Mouse (Mus musculus) left cerebral cortex, adult 9 months (tissue): Measurements from ENCODE around the gene Ccdc187.

ENCODE experiments used
- DNase-seq, 2 experiments: peaks; one replicate each; pipeline ENCODE4 v3.0.0; 2022; ENCODE audit warnings: low spot score in 2 of 2

The Ccdc187 gene

DNA sequence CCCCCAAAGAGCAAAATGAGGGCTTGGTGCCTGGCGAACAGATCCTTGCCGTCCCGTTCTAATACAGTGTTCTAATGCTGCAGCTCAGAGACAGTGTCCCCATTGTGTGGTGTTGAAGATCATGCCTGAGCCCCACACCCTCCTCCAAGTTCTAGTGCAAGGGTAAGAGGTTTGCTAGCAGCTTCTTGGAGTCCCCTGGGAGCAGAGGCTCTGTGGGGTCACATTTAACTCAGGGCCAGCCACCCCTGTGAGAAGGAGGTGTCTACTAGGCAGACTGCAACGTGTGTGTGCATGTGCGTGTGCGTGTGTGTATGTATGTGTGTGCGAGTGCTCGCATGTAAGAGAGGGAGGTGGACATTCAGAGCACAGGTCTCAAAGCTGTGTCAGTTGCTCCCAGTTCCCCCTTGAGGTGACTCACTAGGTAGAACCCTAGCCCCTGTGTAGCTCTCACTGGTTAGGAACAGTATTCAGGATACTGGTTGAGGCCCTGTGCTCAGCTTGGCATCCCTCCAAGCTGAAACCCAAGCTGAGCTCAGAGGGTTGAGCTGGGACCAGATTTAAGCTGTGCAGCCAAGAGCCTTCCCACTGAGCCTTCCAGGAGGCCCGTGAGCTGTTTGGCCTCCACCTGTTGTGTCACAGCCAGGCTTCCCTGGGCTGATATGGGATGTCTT is 22.4 kb upstream of the Ccdc187 start:
- no peak for DNase-seq

DNA sequence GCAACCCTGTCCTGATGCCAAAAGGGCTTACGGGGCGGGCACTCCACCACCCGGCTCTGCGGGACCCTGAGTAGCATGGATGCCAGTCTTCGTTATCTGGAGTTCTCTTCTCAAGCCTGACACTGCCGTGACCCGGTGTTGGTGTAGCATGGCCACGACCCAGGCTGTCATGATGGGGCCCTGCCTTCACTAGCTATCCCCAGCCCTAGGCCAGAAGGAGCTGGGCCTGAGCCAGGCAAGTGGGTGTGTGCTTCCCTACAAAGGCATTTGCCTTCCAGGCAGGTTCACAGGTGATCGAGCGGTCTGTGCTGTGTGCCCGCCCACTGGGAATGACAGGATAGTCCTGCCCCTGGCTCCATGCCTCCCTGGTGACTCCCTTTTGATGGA is 21.6 kb upstream of the Ccdc187 start:
- no peak for DNase-seq

DNA sequence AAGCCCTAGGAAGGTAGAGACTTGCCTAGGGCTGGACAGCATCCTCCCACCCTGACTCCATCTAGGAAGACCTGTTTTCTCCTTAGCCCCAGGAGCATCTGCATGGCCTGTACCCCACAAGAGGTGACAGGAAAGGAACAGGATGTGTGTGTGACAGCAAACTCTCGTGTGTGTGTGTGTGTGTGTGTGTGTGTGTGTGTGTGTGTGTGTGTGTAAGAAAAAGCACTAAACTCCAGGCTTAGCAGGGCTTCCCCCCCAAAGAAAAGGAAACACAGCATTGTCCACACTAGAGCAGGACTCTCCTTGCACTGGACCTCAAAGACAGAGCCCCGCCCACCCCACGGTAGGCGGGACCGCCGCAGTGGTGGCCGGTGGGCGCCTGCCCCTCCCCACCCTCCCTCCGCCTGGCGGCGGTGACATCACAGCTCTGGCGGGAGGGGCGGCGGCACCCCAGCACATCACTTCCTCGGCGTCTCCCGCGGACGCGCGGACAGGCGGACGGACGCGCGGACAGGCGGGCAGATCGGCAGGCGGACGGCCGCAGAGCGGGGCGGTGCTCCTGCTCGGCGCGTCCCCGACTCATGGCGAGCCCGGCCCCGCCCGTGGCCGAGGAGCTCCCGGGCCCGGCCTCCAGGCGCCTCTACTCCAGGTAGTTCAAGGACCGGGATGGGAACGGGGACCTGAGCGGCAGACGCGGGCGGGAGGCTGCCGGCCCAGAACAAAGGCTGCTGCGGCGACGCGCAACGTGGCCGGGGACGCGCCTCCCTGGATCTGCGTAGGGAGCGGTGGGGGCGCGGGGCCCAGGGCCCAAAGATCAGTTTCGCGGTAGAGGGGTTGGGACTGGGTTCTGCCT is 20.9 kb upstream of the Ccdc187 start, which contains the start of gene Gpsm1:
Gene Gpsm1 (plus strand): TSS at position 444 of the 853 bp plus-strand sequence.
- DNase-seq = peak in 1 of 2 experiments; percentile 73

GRCm38 (mm10) chr2:26314281-26315071 is 20.1 kb upstream of the Ccdc187 start:
- no peak for DNase-seq

GRCm38 (mm10) chr2:26313394-26313793 is 19.0 kb upstream of the Ccdc187 start:
- DNase-seq = no peak

GRCm38 (mm10) chr2:26312812-26313211 is 18.5 kb upstream of the Ccdc187 start:
- DNase-seq = no peak

GRCm38 (mm10) chr2:26311936-26312335 is 17.6 kb upstream of the Ccdc187 start:
- peak in 1 of 2 experiments; percentile 28 for DNase-seq

- DNase-seq = no peak
Observed at GRCm38 (mm10) chr2:26309739-26310138, 15.4 kb upstream of the Ccdc187 start.

DNA sequence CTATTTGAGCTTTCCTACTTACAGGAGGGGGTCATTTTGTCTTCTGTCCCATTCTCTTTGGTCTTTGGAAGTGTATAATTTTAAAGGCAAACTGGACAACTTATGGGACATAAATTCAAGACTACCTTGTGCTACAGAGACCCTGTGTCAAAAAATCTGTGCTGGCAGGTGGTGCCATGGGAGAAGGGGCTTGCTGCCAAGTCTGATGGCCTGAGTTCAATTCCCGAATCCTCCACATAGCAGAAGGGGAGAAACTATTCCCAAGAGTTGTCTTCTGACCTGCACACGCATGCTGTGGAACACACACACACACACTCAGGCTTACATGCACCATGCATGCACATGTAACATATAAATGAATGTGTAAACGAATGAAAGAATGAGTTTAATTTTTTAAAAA is 12.3 kb upstream of the Ccdc187 start:
- no peak for DNase-seq

- DNase-seq = no peak
Observed at GRCm38 (mm10) chr2:26305555-26305954, 11.2 kb upstream of the Ccdc187 start.

DNA sequence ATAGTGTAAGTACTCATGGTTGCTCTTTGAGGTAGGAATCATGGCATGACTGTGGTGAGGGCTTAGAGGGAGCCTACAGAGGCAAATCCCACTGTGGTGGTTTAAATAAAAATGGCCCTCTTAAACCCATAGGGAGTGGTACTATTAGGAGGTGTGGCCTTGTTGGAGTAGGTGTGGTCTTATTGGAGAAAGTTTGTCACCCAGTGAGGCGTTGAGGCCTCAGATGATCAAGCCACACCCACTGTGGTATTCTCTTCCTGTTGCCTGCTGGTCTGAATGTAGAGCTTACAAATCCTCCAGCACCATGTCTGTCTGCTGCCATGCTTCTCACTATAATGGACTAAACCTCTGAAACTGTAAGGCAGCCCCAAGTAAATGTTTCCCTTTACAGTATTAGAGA is 10.4 kb upstream of the Ccdc187 start:
- no peak for DNase-seq

DNA sequence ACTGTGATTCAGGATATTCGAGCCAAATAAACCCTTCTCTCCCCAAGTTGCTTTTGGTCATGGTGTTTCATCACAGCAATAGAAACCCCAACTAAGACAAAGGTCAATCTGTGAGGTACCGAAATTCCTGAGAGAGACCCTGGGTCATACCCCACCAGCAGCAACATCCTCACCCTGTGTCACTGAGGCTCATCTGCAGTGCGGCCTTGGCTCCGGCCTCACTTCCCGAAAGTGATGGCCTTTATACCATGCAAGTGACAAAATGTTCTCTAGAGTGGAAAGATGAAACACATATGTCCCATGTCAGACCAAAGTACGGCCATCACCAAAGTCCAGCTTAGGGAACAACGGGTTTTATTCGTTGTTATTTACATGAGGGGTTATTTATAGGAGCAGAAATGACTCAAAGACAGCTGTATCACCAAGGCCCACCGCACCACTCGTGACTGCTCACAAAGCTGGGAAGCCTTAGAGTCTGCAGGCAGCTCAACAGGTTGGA is 7.7 kb upstream of the Ccdc187 start:
- no peak for DNase-seq

DNA sequence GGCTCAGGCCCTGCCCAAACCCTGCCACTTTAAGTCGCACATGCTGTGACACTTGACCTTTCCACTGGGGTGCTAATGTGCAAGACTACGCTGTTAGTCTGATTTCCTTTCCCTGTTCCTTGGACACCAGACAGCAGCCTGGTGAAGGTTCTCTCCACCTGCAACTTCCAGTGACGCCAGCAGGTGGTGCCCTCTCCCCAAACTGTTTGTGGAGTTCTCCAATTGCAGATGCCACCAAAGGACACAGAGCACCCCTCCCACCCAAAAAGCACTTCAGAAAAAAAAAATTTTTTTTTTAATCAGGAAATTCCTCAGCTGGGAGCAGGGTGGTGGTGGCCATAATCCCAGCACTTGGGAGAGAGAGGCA is 6.4 kb upstream of the Ccdc187 start:
- DNase-seq = peak in 1 of 2 experiments; percentile 92

DNA sequence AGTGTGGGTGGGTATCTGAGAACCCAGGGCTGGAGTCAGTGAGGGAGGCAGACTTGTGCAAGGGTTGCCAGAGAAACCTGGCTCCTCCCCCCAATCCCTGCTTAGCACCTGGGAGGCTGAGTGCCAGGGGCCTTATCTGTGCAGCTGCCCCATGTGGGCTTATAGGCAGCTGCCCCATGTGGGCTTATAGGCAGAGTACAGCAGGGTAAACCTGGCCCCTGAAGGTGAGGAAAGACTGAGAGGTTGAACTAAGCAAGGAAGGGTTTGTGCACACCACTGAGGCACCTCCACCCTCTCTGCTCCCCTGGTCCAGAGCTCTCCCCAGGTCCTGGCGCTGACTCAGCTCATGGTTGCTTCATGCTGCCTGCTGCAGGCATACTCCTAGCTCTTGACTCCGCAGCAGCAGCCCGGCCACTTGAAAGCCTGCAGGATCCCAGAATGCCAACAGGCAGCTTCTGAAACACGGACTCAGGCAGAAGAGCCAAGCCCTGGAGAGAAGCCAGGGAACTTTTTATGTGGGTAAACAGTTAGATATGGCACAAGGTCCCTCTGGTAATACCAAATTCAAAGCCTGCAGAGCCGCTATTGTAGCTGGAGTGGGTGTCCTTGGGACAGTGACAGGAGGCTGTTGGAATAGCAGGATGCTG is 5.9 kb upstream of the Ccdc187 start:
- DNase-seq = peak in 1 of 2 experiments; percentile 21

- no peak for DNase-seq
Observed at GRCm38 (mm10) chr2:26299336-26299735, 5.0 kb upstream of the Ccdc187 start.

DNA sequence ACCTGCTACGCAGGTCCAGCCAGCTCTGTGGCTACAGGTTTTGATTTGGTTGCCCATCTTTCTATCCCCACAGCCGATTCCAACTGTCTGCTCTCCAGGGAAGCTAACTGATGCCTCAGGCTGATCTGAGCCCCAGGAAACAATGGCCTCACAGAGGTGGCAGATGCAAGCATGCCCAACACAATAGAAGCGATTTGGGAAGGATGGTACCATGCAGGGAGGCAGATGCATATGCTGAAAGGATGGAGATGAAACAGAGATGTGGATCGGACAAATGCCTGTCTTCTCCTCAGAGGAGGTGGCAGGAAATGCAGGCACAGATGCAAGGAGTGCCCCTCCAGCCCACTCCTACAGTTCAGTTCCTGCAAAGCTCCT is 4.5 kb upstream of the Ccdc187 start:
- peak in 1 of 2 experiments; percentile 48 for DNase-seq

DNA sequence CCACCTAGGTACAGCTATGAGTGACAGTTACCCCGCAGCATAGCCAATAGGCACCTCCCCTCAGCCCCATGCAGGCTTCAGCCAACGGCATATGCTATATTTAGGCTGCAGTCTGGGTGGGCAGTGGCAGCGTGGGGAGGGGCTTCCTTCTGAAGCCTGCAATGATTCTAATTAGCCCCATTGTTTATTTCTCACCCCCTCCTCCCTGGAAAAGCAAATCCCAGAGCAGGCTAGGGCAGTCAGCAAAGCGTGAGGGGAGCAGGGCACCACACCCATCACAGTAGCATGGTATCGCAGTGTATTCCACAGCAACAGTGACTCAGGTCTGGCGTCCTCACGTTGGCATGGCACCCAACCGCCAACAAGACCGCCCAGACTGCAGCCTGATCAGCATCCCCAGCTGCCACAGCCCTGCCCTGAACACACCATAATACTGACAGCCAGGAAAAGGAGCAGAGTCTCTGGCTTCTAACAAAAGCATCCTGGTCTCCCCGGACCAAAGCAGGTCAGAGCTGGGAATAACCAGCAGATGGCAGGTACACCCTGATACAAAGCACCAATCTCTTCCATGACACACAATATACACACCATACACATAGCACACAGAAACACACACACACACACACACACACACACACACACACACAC is 4.0 kb upstream of the Ccdc187 start:
- peak; percentile 67 to 80 for DNase-seq

- peak in 1 of 2 experiments; percentile 82 for DNase-seq
Observed at GRCm38 (mm10) chr2:26296606-26297195, 2.3 kb upstream of the Ccdc187 start.

DNA sequence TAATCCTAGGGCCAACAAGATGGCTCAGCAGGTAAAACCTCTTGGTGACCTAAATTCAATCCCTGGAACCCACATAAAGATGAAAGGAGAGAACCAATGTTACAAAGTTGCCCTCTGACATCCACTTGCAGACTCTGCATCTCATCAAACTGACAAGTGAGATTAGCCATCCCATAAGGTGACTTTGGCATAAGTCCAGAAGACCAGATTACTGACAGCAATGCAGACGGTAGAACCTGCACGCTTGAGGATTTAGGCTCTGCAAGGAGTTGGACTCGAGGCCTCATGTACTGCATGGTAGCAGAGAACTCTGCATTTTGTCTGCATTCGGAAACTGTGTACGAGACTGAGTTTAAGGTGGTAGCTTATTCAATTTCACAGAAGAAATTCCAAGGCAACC is 4.2 kb downstream of the Ccdc187 start:
- no peak for DNase-seq

DNA sequence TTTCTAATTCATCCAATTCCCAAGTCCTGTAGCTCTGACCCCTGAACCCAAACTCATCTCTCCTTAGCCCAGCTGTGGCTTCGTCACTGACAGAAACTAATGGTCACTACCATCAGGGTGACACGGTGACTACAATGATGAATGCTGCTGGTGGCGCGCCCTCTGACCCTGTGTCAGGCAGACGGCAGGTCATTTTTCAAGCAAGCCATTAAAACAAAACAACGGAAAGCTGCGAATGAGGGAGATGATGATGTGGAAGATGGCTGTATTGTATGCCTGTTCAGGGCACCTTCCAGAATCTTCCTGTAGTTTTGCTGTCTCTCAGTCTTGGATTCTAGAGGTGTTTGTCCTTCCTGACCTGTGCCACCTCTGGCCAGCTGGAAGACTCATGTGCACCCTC is 8.0 kb downstream of the Ccdc187 start:
- no peak for DNase-seq

GRCm38 (mm10) chr2:26285804-26286203 is 8.6 kb downstream of the Ccdc187 start:
- DNase-seq = no peak
